ENCODE assay signal across 7 mouse cellular contexts in genomic region chr11:60536859-60537467, GRCm38 (mm10). TPM values are rescaled to one million over a fixed set of nuclear protein-coding genes. Genes with fewer than 3 reads are reported as not detected.
DNase-seq lines count a peak whose midpoint lies in the region; ATAC-seq and TF ChIP-seq lines count a peak whose summit lies in the region.

No protein-coding gene starts in this region.

- peak; percentile 70; the same call in 1 of the 2 replicates for ATAC-seq in embryonic facial prominence, embryonic 13.5 days (ENCODE audit: insufficient number of reproducible peaks, insufficient read depth, low FRiP score, low TSS enrichment, low read depth)
- ATAC-seq in limb, embryonic 13.5 days (ENCODE audit: low FRiP score, low read depth) = peak; percentile 86
- ATAC-seq in midbrain, embryonic 14.5 days (ENCODE audit: low FRiP score, low TSS enrichment) = peak; percentile 85

- H3K4me2 ChIP-seq in embryonic facial prominence, embryonic 13.5 days = peak overlapping the region; percentile 95
- peak overlapping the region; percentile 97 for H3K4me2 ChIP-seq in limb, embryonic 13.5 days (replicated peaks)
- H3K4me2 ChIP-seq in midbrain, embryonic 14.5 days (ENCODE audit: low read length) = peak overlapping the region; percentile 99

- peaks cover 3% of the 10 kb centered on the region for H3K36me3 ChIP-seq in embryonic facial prominence, embryonic 13.5 days
- peaks cover 14% of the 10 kb centered on the region for H3K36me3 ChIP-seq in limb, embryonic 13.5 days
- peaks cover 5% of the 10 kb centered on the region for H3K36me3 ChIP-seq in midbrain, embryonic 14.5 days (ENCODE audit: control insufficient read depth, insufficient read depth, low read length)
- H3K36me3 ChIP-seq in spleen, adult 2 months (ENCODE audit: control insufficient read depth, insufficient read depth, low read length) = peaks cover 2% of the 10 kb centered on the region; the same call in 1 of the 2 replicates

- WGBS in embryonic facial prominence, embryonic 13.5 days = under 1% methylated on average over 37 of the region's 37 CpGs
- under 1% methylated on average over 37 of the region's 37 CpGs for WGBS in limb, embryonic 13.5 days
- under 1% methylated on average over 37 of the region's 37 CpGs for WGBS in midbrain, embryonic 14.5 days
- under 1% methylated on average over 37 of the region's 37 CpGs for WGBS in spleen, adult 2 months

- H3K4me3 ChIP-seq in embryonic facial prominence, embryonic 13.5 days = peak overlapping the region; percentile 82
- H3K4me3 ChIP-seq in limb, embryonic 13.5 days = peak overlapping the region; percentile 98
- H3K4me3 ChIP-seq in midbrain, embryonic 14.5 days (replicated peaks; ENCODE audit: low read depth, low read length) = peak overlapping the region; percentile 92
- peak overlapping the region; percentile 98 for H3K4me3 ChIP-seq in spleen, adult 2 months (ENCODE audit: extremely low read depth, insufficient read depth, insufficient read length)

- H3K9me3 ChIP-seq in embryonic facial prominence, embryonic 13.5 days = no peaks in the 10 kb centered on the region
- no peaks in the 10 kb centered on the region for H3K9me3 ChIP-seq in limb, embryonic 13.5 days
- no peaks in the 10 kb centered on the region for H3K9me3 ChIP-seq in midbrain, embryonic 14.5 days (ENCODE audit: control insufficient read depth, low read length)

- peak; percentile 74 to 86 for DNase-seq in adrenal gland, postnatal 4 days (ENCODE audit: low spot score in 2 of 2)
- DNase-seq in heart, adult 8-10 months (ENCODE audit: low spot score) = peak; percentile 93
- DNase-seq in kidney, adult 8-10 months = peak; percentile 88
- DNase-seq in midbrain, embryonic 14.5 days = peak; percentile 96
- peak in 1 of 2 experiments; percentile 81 for DNase-seq in spleen, adult 2 months (ENCODE audit: low read depth in 1 of 2, low spot score in 2 of 2)

- peak overlapping the region; percentile 95 for H3K9ac ChIP-seq in embryonic facial prominence, embryonic 13.5 days
- H3K9ac ChIP-seq in limb, embryonic 13.5 days = peak overlapping the region; percentile 94
- peak overlapping the region; percentile 89 for H3K9ac ChIP-seq in midbrain, embryonic 14.5 days (replicated peaks; ENCODE audit: low read length)

- TF ChIP-seq CTCF in spleen, adult 2 months (IDR thresholded peaks at IDR 0.05; ENCODE audit: extremely low read depth, insufficient read depth, insufficient read length, insufficient replicate concordance) = no peak; the same call in 1 of the 2 replicates

- no peak; the same call in none of the 2 replicates for TF ChIP-seq POLR2A in spleen, adult 2 months (IDR thresholded peaks at IDR 0.05; ENCODE audit: low read depth, low read length)

- peak overlapping the region; percentile 100 for H3K27ac ChIP-seq in embryonic facial prominence, embryonic 13.5 days
- H3K27ac ChIP-seq in limb, embryonic 13.5 days = peak overlapping the region; percentile 100
- H3K27ac ChIP-seq in midbrain, embryonic 14.5 days (replicated peaks; ENCODE audit: low read depth, low read length) = peak overlapping the region; percentile 99
- peak overlapping the region; percentile 98 for H3K27ac ChIP-seq in spleen, adult 2 months (ENCODE audit: insufficient read depth, low read length)

- peaks cover 29% of the 10 kb centered on the region for H3K4me1 ChIP-seq in embryonic facial prominence, embryonic 13.5 days
- peaks cover 28% of the 10 kb centered on the region for H3K4me1 ChIP-seq in limb, embryonic 13.5 days
- H3K4me1 ChIP-seq in midbrain, embryonic 14.5 days (ENCODE audit: control insufficient read depth, insufficient read depth, low read length) = peaks cover 38% of the 10 kb centered on the region
- peaks cover 5% of the 10 kb centered on the region; the same call in 1 of the 2 replicates for H3K4me1 ChIP-seq in spleen, adult 2 months (ENCODE audit: control insufficient read depth, insufficient read depth, insufficient read length)

- H3K27me3 ChIP-seq in embryonic facial prominence, embryonic 13.5 days = no peaks in the 10 kb centered on the region
- no peaks in the 10 kb centered on the region for H3K27me3 ChIP-seq in limb, embryonic 13.5 days
- H3K27me3 ChIP-seq in midbrain, embryonic 14.5 days (ENCODE audit: control insufficient read depth, insufficient read depth, low read length) = no peaks in the 10 kb centered on the region
- H3K27me3 ChIP-seq in spleen, adult 2 months (ENCODE audit: control insufficient read depth, insufficient read depth, low read length) = no peaks in the 10 kb centered on the region

RNA-seq across cellular contexts. Expression of gene Alkbh5, which starts 0.8 kb away (rescaled TPM):
- 10 to 100 TPM; 85.6 to 86.2 TPM for total RNA-seq in adrenal gland, postnatal 4 days (2021)
- polyA plus RNA-seq in embryonic facial prominence, embryonic 13.5 days (2015; fragmentation: Nextera tagmentation; extraction: Ambion mirVana) = 35.2 and 36.6 TPM in 2 replicates
- 10 to 100 TPM; 81.3 to 88.8 (median 82.6) TPM for total RNA-seq in heart, adult 8-10 months (2022)
- 34.4 and 36.7 TPM in 2 replicates for polyA plus RNA-seq in limb, embryonic 13.5 days (2015; fragmentation: Nextera tagmentation; extraction: Ambion mirVana)
- 21.4 and 24.0 TPM in 2 replicates for polyA plus RNA-seq in midbrain, embryonic 14.5 days (2014; fragmentation: Nextera tagmentation; extraction: Ambion mirVana)
- polyA plus RNA-seq in spleen, adult 2 months (2012; rRNA removed) = 15.0 and 16.9 TPM in 2 replicates
